Mouse (Mus musculus) CD4-positive helper T cell, adult 2 months (primary cell): ENCODE results near the gene Bdp1.
A peak's percentile ranks its signal among the peaks of the same experiment; 100 is the strongest.
"Not testable (repeated sequence)": the region's sequence is repeated elsewhere in the genome, so short reads cannot be mapped to it uniquely, and the experiment has no call there.

ENCODE experiments used
- DNase-seq: peaks from one replicate; pipeline ENCODE4 v3.0.0-alpha.2; 2012; ENCODE audit warnings: low read depth, missing footprints, low spot score

The Bdp1 gene

GRCm38 (mm10) chr13:100103748-100104254 is at the start of gene Bdp1:
Gene Bdp1, minus strand, starts transcription at chr13:100104070.
- peak; percentile 94 for DNase-seq

- DNase-seq = no peak
Observed at GRCm38 (mm10) chr13:100152659-100153058, 48.8 kb upstream of the Bdp1 start.

DNA sequence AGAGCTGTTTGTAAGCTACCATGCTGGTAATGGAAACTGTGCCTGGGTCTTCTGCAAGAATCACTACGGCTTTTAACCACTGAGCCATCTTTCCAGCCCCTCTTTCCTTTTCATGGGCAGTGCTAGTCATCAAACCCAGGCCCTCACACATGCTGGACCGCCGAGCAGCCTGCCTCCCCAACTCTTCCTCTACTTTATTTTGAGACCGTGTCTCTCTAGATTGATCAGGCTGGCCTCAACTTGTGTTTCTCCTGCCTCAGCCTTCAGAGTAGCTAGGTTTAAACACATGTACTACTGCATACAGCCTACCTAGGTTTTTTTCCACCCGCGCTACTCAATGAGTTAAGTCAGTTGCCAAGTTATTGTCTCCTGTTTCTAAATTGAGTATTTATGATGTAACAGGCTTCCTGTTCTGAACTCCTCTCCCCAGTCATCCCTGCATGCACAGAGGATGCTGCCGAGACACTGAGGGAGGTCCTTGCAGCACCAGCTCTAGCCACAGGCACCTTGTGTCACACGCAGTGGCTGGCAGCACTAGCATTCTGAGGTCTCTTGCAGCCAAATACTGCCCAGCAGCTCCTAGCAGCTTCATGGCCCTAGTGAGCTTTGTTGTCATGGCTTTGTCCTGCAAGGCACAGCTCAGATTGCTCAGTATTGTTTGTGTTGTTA is 37.9 kb upstream of the Bdp1 start:
- no peak for DNase-seq

- DNase-seq = no peak
Observed at GRCm38 (mm10) chr13:100125258-100125643, 21.4 kb upstream of the Bdp1 start.

DNA sequence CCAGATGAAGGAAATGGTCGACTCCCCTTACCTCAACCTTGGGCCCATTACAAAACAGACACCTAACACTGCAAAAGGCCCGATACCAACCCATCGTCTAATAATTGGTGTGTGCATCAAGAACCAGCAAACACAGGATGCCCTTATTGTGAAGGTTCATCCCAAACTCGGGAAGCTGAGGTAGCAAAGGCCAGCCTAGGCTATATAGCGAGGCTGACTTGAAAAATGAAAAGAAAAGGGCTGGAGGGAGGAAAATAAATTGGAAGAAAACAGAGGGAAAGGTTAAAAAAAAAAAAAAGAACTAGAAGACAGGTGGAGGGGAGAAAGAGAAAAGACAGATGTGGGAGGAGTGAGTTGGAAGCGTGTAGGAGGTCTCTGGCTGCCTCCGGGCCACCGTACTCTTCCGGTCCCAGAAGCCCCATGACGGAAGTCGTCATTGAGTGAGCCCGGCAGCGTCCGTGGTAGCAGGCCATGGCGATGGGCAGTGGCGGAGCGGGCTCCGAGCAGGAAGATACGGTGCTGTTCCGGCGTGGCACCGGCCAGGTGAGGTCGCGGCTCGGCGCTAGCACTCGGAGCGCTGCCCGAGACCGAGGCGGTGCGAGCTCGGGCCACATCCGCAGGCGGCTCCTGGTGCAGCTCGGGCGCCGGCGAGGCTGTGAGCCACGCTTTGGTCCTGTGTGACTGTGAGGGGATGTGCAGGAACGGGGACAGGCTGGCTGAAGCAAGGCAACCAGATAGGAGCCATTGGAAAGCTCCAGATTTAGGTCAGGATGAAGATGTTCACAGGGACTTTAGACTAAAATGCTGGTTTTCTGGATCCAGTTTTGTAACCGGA is 20.8 kb upstream of the Bdp1 start, which contains the start of gene Smn1:
Smn1 (plus strand) TSS at position 430 of the 835 bp plus-strand sequence.
- peak; percentile 93 for DNase-seq

- no peak for DNase-seq
Observed at GRCm38 (mm10) chr13:100123970-100124369, 20.1 kb upstream of the Bdp1 start.

DNA sequence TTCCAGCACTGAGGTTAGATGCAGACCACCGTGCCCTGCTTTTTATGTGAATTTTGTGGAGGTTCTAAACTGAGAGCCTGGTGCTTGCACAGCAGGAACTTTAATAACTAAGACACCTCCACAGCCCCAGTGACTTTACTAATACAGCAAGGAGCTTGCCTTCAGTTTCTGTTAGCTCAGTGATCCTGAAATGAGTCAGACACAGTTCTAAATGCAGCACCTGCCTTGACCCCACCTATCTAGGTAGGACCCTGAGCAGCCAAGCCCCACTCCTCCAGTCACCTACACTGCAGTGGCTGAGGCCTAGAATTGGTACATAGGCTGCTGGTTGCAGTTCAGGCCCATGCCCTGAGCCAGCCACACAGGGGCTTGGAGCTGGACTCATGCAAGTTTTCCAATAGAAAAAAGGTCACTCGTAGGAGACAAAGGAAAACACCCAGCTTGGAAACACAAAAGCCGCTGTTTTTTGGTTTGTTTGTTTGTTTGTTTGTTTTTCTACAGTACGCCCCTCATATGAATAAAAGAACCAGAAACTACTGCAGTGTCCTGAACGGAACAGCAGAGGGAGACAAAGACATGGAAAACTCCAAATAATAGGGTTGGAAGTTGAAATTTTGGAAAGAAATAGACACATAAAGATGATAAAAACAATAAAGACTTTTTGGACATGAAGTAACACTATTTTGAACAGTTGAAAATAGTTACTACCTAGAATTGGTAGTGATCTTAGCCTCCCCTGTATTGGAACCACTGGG is 8.5 kb upstream of the Bdp1 start:
- DNase-seq = no peak

- peak; percentile 80 for DNase-seq
Observed at GRCm38 (mm10) chr13:100107652-100108472, 4.0 kb upstream of the Bdp1 start, which contains the start of gene Serf1. Gene Serf1, plus strand, starts transcription at chr13:100108012.

DNA sequence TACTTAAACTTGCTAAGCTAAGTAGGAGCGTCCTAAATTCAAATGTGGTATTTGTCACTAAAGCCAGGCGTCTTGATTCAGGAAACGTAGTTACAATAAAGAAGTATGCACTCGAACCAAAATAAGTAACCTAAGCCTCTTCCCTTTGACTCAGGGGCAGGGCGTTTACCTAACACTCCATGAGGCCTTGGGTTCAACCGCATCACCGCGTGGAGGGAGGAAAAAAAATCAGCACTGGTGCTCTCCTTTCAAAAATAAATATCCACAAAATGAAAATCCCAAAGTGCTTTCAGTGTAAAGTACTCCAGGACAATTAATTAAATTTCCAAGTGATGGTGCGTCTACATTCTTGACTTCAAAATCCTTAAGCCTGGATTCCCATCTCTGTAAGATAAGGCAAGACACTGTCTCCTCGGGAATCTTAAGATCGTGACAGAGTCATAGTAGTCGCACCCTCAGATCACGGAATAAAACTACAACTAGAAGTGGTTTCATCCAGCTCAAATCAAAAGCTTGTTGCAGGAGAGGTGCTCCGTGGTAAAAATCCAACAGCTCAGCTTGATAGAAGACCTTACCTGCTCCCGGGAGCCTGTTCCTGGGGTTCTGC is 715 bp downstream of the Bdp1 start:
- peak; percentile 12 for DNase-seq

DNA sequence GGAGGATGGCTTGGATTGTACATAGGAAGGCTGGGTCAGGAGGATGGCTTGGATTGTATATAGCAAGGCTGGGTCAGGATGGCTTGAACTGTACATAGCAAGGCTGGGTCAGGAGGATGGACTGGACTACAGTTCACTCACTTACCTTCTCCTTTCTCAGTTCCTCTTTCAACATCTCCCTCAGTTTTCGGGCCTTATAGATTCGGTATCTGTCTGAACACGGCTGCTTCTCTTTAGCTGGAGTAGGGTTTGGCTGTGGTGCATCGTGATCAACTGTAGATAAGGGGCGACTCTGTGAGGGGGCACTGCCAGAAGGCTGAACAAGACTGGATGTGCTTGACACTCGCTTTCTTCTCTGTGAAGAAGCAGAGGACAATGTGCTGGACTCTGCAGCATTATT is 5.1 kb downstream of the Bdp1 start:
- no peak for DNase-seq

- DNase-seq = peak; percentile 7
Observed at GRCm38 (mm10) chr13:100071473-100071872, 32.4 kb downstream of the Bdp1 start.

DNA sequence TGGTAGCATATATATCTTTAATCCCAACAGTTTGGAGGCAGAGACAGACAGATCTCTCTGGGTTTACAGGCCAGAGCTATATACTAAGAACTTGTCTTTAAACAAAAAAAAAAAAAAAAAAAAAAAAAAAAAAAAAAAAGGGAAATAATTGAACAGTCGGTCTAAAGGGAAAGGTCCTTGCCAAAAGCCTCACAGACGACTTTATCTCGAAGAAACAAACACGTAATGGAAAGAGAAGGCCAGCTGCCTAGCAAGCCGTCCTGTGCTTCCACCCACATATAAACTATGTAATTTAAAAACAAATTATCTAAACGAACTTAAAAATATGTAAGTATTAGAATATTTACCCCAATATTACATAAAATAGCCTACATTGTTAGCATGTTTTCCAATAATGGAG is 36.0 kb downstream of the Bdp1 start:
- DNase-seq = no peak

DNA sequence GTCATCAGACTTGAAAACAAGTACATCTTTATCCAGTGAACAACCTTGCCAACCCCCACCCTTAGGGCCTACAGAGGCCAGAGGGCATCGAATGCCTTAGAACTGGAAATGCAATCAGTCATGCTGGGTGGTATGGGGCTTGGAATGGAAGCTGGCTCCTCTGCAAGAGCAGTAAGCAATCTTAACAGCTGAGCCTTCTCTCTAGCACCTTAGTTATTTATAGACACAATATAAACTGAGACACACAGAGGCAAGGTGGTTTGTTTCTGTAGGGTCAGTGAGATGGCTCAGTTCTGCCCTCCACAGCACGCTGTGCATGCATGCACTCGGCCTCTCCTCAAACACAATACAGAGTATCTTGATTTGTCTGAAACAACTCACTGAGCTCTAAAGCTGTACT is 39.9 kb downstream of the Bdp1 start:
- no peak for DNase-seq

- not testable (repeated sequence) for DNase-seq
Observed at GRCm38 (mm10) chr13:100057738-100058137, 46.1 kb downstream of the Bdp1 start.

GRCm38 (mm10) chr13:100026013-100026412 is 77.9 kb downstream of the Bdp1 start:
- DNase-seq = no peak

- DNase-seq = no peak
Observed at GRCm38 (mm10) chr13:100016891-100017290, 87.0 kb downstream of the Bdp1 start.

DNA sequence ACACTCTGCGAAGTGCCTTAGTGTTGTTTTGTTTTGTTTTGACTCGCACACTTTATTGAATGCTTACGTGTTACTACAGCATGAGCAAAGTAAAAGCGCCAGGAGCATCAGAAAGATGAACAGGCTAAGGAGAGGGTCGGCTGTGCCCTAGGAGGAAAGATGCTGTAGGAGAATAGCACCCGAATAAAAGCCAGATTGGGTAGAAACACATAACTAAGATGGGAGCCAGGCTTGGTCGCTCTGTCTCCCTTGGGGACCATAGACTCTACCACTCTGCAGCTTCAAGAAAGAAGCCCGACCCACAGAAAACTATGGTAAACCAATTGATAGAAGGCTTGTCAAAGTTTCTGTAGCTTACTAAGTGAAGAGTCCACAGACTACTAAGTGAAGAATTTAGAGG is 87.9 kb downstream of the Bdp1 start:
- no peak for DNase-seq

- peak; percentile 87 for DNase-seq
Observed at GRCm38 (mm10) chr13:100014906-100015895, 88.7 kb downstream of the Bdp1 start, which contains the start of gene Mccc2. Gene Mccc2, minus strand, starts transcription at chr13:100015639.

DNA sequence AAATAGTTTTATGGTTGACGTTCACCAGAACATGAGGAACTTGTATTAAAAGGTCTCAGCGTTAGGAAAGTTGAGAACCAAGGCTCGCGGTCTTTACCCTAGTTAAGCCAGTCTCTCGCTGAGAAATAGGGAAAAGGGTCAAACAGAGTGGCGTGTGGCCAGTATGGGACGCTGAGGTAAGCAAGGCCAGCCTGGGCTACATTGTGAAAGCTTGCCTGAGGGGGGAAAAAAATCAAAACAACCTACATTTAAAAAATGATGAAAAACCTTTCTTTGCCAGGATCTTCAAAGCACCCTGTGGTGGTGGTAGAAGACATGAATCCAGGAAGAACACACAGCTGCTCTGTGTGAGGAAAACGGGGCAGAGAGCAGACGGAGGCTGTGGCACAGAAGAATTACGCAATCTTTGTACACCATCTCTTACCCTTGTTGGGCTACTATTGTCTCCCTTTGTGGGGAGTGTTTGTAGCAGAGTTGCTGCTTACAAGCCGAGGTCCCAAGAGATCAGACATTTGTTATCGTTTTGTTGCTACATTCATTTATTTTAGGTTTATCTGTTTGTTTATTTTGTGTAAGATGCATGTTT is 97.9 kb downstream of the Bdp1 start:
- no peak for DNase-seq
